Mouse (Mus musculus): ENCODE data around the gene Os9. TPM values are rescaled to one million over a fixed set of nuclear protein-coding genes. Genes with fewer than 3 reads are reported as not detected.
A peak's percentile ranks its signal among the peaks of the same experiment; 100 is the strongest.

The Os9 gene
- total RNA-seq, 2 experiments from 2014 or later = 118 to 119 TPM

GRCm38 (mm10) chr10:127122784-127123435, 2.0 kb upstream of the Os9 start:
- DNase-seq (ENCODE audit: low spot score in 2 of 2) = peak; percentile 59 to 64
- intact Hi-C loops (cut with DNase I) = loop anchor here (2.0 to 5.0 kb wide), 2 partner anchors 42 to 104 kb away; partner anchors contain the start of gene B4galnt1

GRCm38 (mm10) chr10:127122018-127122417, 1.1 kb upstream of the Os9 start:
- intact Hi-C loops (cut with DNase I) = loop anchor here (2.0 to 5.0 kb wide), 2 partner anchors 43 to 105 kb away; partner anchors contain the start of gene B4galnt1
- DNase-seq (ENCODE audit: low spot score in 2 of 2) = no peak

GRCm38 (mm10) chr10:127120301-127121065, 448 bp downstream of the Os9 start:
- intact Hi-C loops (cut with DNase I) = loop anchor here (5.0 kb wide), 1 partner anchor 107 kb away; no protein-coding TSS in a partner anchor
- DNase-seq (ENCODE audit: low spot score in 2 of 2) = no peak

- intact Hi-C loops (cut with DNase I) = no loop called here
- no peak for DNase-seq (ENCODE audit: low spot score in 2 of 2)
Measured at GRCm38 (mm10) chr10:127119229-127119628, 1.7 kb downstream of the Os9 start.

- intact Hi-C loops (cut with DNase I) = no loop called here
Measured at GRCm38 (mm10) chr10:127118470-127118869, 2.5 kb downstream of the Os9 start.

GRCm38 (mm10) chr10:127115068-127115467, 5.9 kb downstream of the Os9 start:
- intact Hi-C loops (cut with DNase I) = no loop called here
- DNase-seq (ENCODE audit: low spot score in 2 of 2) = no peak

More at GRCm38 (mm10) chr10:127118470-127118869, 2.5 kb downstream of the Os9 start:
- DNase-seq (ENCODE audit: low spot score in 2 of 2) = no peak

- no peak for DNase-seq (ENCODE audit: low spot score in 2 of 2)
- intact Hi-C loops (cut with DNase I) = no loop called here
Measured at GRCm38 (mm10) chr10:127114408-127114807, 6.5 kb downstream of the Os9 start.

GRCm38 (mm10) chr10:127111001-127111887, 9.7 kb downstream of the Os9 start:
- DNase-seq (ENCODE audit: low spot score in 2 of 2) = no peak
- intact Hi-C loops (cut with DNase I) = no loop called here

GRCm38 (mm10) chr10:127108262-127108583, 12.7 kb downstream of the Os9 start:
- DNase-seq (ENCODE audit: low spot score in 2 of 2) = no peak
- intact Hi-C loops (cut with DNase I) = no loop called here

GRCm38 (mm10) chr10:127107563-127108261, 13.2 kb downstream of the Os9 start:
- DNase-seq (ENCODE audit: low spot score in 2 of 2) = no peak
- intact Hi-C loops (cut with DNase I) = no loop called here

- DNase-seq (ENCODE audit: low spot score in 2 of 2) = no peak
- intact Hi-C loops (cut with DNase I) = no loop called here
Measured at GRCm38 (mm10) chr10:127103631-127104030, 17.3 kb downstream of the Os9 start.

GRCm38 (mm10) chr10:127101151-127101550, 19.8 kb downstream of the Os9 start:
- intact Hi-C loops (cut with DNase I) = no loop called here
- no peak for DNase-seq (ENCODE audit: low spot score in 2 of 2)

GRCm38 (mm10) chr10:127100414-127100813, 20.5 kb downstream of the Os9 start:
- intact Hi-C loops (cut with DNase I) = no loop called here
- no peak for DNase-seq (ENCODE audit: low spot score in 2 of 2)

GRCm38 (mm10) chr10:127099868-127100267, 21.1 kb downstream of the Os9 start:
- intact Hi-C loops (cut with DNase I) = no loop called here

GRCm38 (mm10) chr10:127099191-127099590, 21.7 kb downstream of the Os9 start:
- intact Hi-C loops (cut with DNase I) = no loop called here
- no peak for DNase-seq (ENCODE audit: low spot score in 2 of 2)

More at GRCm38 (mm10) chr10:127099868-127100267, 21.1 kb downstream of the Os9 start:
- DNase-seq (ENCODE audit: low spot score in 2 of 2) = no peak

- DNase-seq (ENCODE audit: low spot score in 2 of 2) = no peak
- intact Hi-C loops (cut with DNase I) = no loop called here
Measured at GRCm38 (mm10) chr10:127098514-127098913, 22.4 kb downstream of the Os9 start.

- intact Hi-C loops (cut with DNase I) = no loop called here
- DNase-seq (ENCODE audit: low spot score in 2 of 2) = no peak
Measured at GRCm38 (mm10) chr10:127094382-127094802, 26.5 kb downstream of the Os9 start.

- DNase-seq (ENCODE audit: low spot score in 2 of 2) = no peak
- intact Hi-C loops (cut with DNase I) = no loop called here
Measured at GRCm38 (mm10) chr10:127092742-127093141, 28.2 kb downstream of the Os9 start.
